Mouse (Mus musculus) embryonic facial prominence, embryonic 15.5 days (tissue): ENCODE results near the gene Arhgap45. TPM values are rescaled to one million over a fixed set of nuclear protein-coding genes. Genes with fewer than 3 reads are reported as not detected.
A peak's percentile ranks its signal among the peaks of the same experiment; 100 is the strongest.
"Not testable (repeated sequence)": the region's sequence is repeated elsewhere in the genome, so short reads cannot be mapped to it uniquely, and the experiment has no call there.

Experiments used
- ATAC-seq: fragments of 200-750 bp; cut with Nextera tagmentation; 2 replicates; pipeline ENCODE4 v1.8.0; 2017; ENCODE audit warnings: low read depth, moderate TSS enrichment; ENCODE audit not compliant: insufficient number of reproducible peaks, low FRiP score, low TSS enrichment
- H3K27ac ChIP-seq: fragments of 300-500 bp; sonication (generic); replicated peaks from 2 replicates; pipeline ENCODE4 v1.5.1; 2015; ENCODE audit warnings: mild to moderate bottlenecking, inconsistent platforms
- H3K27me3 ChIP-seq: fragments of 300-500 bp; sonication (generic); 2 replicates; pipeline ENCODE4 v1.6.1; 2015; ENCODE audit warnings: inconsistent platforms
- H3K36me3 ChIP-seq: fragments of 300-500 bp; sonication (generic); 2 replicates; pipeline ENCODE4 v1.6.1; 2015; ENCODE audit warnings: mild to moderate bottlenecking, inconsistent platforms
- H3K4me1 ChIP-seq: fragments of 300-500 bp; sonication (generic); 2 replicates; pipeline ENCODE4 v1.6.1; 2015; ENCODE audit warnings: inconsistent platforms
- H3K4me2 ChIP-seq: fragments of 300-500 bp; sonication (generic); replicated peaks from 2 replicates; pipeline ENCODE4 v1.6.1; 2015; ENCODE audit warnings: mild to moderate bottlenecking, inconsistent platforms
- H3K4me3 ChIP-seq: fragments of 300-500 bp; sonication (generic); replicated peaks from 2 replicates; pipeline ENCODE4 v1.5.1; 2015; ENCODE audit warnings: mild to moderate bottlenecking, inconsistent platforms
- H3K9ac ChIP-seq: fragments of 300-500 bp; sonication (generic); 2 replicates; pipeline ENCODE4 v1.6.1; 2015; ENCODE audit warnings: inconsistent platforms
- H3K9me3 ChIP-seq: fragments of 300-500 bp; sonication (generic); replicated peaks from 2 replicates; pipeline ENCODE4 v1.6.1; 2016; ENCODE audit warnings: inconsistent platforms
- WGBS: fragments of 180-500 bp; shearing (Covaris S2); methylation state at CpG from one replicate; pipeline ENCODE4 v1.1.7; 2015; 5-methylcytosine and 5-hydroxymethylcytosine counted together
- polyA plus RNA-seq: library from polyadenylated mRNA; unstranded; fragments of >200 nt; fragmentation: Nextera tagmentation; extraction: Ambion mirVana; gene quantifications from 2 replicates; pipeline ENCODE4 v1.2.1, GENCODE M21; 2015

Gene Arhgap45
- polyA plus RNA-seq, 1 experiment from 2014 or later = 6.2 TPM

- Histone ChIP-seq H3K4me3 (no peak overlapping the region), H3K27ac (no peak overlapping the region; the same call in 1 of the 2 replicates), H3K9ac (no peak overlapping the region), H3K4me2 (no peak overlapping the region), H3K4me1 (peaks cover 39% of the 10 kb centered on the region), H3K27me3 (no peaks in the 10 kb centered on the region), H3K9me3 (no peaks in the 10 kb centered on the region), H3K36me3 (peaks cover 39% of the 10 kb centered on the region)
- no peak for ATAC-seq
- 74% methylated on average over 8 of the region's 8 CpGs for WGBS
Observed at GRCm38 (mm10) chr10:80035148-80035547, 18.7 kb downstream of the Arhgap45 start.

DNA sequence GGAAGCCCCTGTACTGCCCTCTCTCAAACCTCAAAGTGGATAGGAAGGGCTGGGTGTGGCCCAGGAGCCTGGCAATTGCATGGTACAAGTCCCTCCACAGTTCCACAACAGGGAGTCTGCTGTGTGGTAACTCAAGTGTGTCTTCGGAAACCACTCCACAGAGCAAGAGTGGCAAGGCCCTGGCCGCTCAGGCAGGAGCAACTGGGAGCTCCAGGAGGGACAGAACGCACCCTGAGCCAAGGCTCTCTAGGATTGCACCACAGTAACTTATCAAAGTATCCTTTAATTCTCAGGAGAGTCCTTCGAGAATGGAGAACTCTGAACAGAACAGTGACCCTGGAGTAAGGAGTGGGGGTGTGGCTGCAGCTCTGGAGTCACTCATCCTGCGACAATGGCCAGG is 19.2 kb downstream of the Arhgap45 start:
- H3K9ac ChIP-seq = no peak overlapping the region
- peaks cover 39% of the 10 kb centered on the region for H3K36me3 ChIP-seq
- H3K9me3 ChIP-seq = no peaks in the 10 kb centered on the region
- no peak for ATAC-seq
- H3K4me3 ChIP-seq = no peak overlapping the region
- peaks cover 39% of the 10 kb centered on the region for H3K4me1 ChIP-seq
- H3K27ac ChIP-seq = no peak overlapping the region; the same call in 1 of the 2 replicates
- H3K4me2 ChIP-seq = no peak overlapping the region
- no peaks in the 10 kb centered on the region for H3K27me3 ChIP-seq
- WGBS = 90% methylated on average over 5 of the region's 5 CpGs

- WGBS = 92% methylated on average over 13 of the region's 13 CpGs
Observed at GRCm38 (mm10) chr10:80036832-80037231, 20.4 kb downstream of the Arhgap45 start.

GRCm38 (mm10) chr10:80039559-80039979 is 23.1 kb downstream of the Arhgap45 start, which contains the start of gene Polr2e:
Polr2e (minus strand) TSS chr10:80039795.
- H3K36me3 ChIP-seq = peaks cover 38% of the 10 kb centered on the region
- peak within 1 kb of the TSS; percentile 68 for H3K9ac ChIP-seq
- ATAC-seq = peak; percentile 98
- peak within 1 kb of the TSS; percentile 78 for H3K27ac ChIP-seq
- H3K4me2 ChIP-seq = peak within 1 kb of the TSS; percentile 67
- H3K27me3 ChIP-seq = no peaks in the 10 kb centered on the region
- peaks cover 17% of the 10 kb centered on the region for H3K4me1 ChIP-seq
- WGBS = under 1% methylated on average over 40 of the region's 40 CpGs
- H3K4me3 ChIP-seq = peak within 1 kb of the TSS; percentile 80
- no peaks in the 10 kb centered on the region for H3K9me3 ChIP-seq

More at GRCm38 (mm10) chr10:80036832-80037231, 20.4 kb downstream of the Arhgap45 start:
- Histone ChIP-seq H3K4me2 (no peak overlapping the region), H3K4me3 (no peak overlapping the region), H3K27me3 (no peaks in the 10 kb centered on the region), H3K9me3 (no peaks in the 10 kb centered on the region), H3K9ac (no peak overlapping the region), H3K27ac (no peak overlapping the region), H3K4me1 (peaks cover 39% of the 10 kb centered on the region), H3K36me3 (peaks cover 39% of the 10 kb centered on the region)
- no peak for ATAC-seq

- not testable (repeated sequence) for H3K9ac ChIP-seq, ATAC-seq, H3K9me3 ChIP-seq, H3K4me3 ChIP-seq, H3K4me2 ChIP-seq, H3K27ac ChIP-seq, H3K27me3 ChIP-seq
- WGBS = 82% methylated on average over 8 of the region's 8 CpGs
- peaks cover 18% of the 10 kb centered on the region for H3K36me3 ChIP-seq
- peaks cover 15% of the 10 kb centered on the region for H3K4me1 ChIP-seq
Observed at GRCm38 (mm10) chr10:80041409-80042060, 25.1 kb downstream of the Arhgap45 start.

GRCm38 (mm10) chr10:80044087-80044486 is 27.6 kb downstream of the Arhgap45 start:
- no peaks in the 10 kb centered on the region for H3K9me3 ChIP-seq
- H3K27me3 ChIP-seq = no peaks in the 10 kb centered on the region
- no peak overlapping the region for H3K9ac ChIP-seq
- H3K36me3 ChIP-seq = no peaks in the 10 kb centered on the region
- 40% methylated on average over 4 of the region's 4 CpGs for WGBS
- H3K4me1 ChIP-seq = peaks cover 25% of the 10 kb centered on the region
- H3K4me2 ChIP-seq = no peak overlapping the region
- ATAC-seq = no peak
- no peak overlapping the region; the same call in 1 of the 2 replicates for H3K27ac ChIP-seq
- H3K4me3 ChIP-seq = no peak overlapping the region

GRCm38 (mm10) chr10:80045364-80045763 is 28.9 kb downstream of the Arhgap45 start:
- not testable (repeated sequence) for H3K9ac ChIP-seq

GRCm38 (mm10) chr10:80045766-80046165 is 29.3 kb downstream of the Arhgap45 start:
- 77% methylated on average over 5 of the region's 5 CpGs for WGBS
- H3K4me3 ChIP-seq = no peak overlapping the region

More at GRCm38 (mm10) chr10:80045364-80045763, 28.9 kb downstream of the Arhgap45 start:
- WGBS = 67% methylated on average over 3 of the region's 4 CpGs
- H3K27ac ChIP-seq, H3K27me3 ChIP-seq, H3K9me3 ChIP-seq, H3K36me3 ChIP-seq, H3K4me2 ChIP-seq, ATAC-seq, H3K4me3 ChIP-seq: not testable (repeated sequence)
- peaks cover 25% of the 10 kb centered on the region for H3K4me1 ChIP-seq

DNA sequence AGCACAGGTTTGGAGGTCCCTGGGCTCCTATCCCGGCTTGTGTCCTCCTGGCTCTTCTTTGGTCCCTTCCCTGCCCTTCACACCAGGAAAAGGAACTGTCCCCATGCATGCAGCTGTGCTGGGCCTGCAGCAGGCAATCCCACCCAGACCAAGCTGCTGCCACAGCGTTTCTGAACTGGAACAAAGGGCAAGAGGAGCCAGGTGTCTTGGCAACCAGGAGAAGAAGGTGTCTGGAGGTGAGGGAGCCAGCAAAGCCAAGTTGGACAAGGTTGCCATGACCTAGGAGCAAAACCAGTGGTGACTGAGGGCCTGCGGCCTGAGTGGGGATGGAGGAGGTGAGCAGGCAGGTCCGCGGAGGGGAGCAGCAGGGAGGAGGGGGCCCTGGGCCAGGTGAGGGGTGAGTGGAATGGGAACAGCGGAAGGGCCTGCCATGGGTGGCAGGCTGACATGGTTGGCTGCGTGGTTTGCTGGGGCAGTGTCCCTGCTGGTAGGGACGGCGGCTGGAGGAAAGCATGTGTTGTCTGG is 30.6 kb downstream of the Arhgap45 start, which contains the start of gene Gpx4:
Gpx4 (plus strand) TSS at position 126 of the 525 bp plus-strand sequence.
- no peak within 1 kb of the TSS for H3K4me2 ChIP-seq
- ATAC-seq = no peak
- no peaks in the 10 kb centered on the region for H3K27me3 ChIP-seq
- no peaks in the 10 kb centered on the region for H3K36me3 ChIP-seq
- peaks cover 27% of the 10 kb centered on the region for H3K4me1 ChIP-seq
- no peak within 1 kb of the TSS for H3K4me3 ChIP-seq
- no peaks in the 10 kb centered on the region for H3K9me3 ChIP-seq
- H3K27ac ChIP-seq = peak within 1 kb of the TSS; percentile 73
- H3K9ac ChIP-seq = no peak within 1 kb of the TSS
- WGBS = 50% methylated on average over 9 of the region's 9 CpGs

More at GRCm38 (mm10) chr10:80045766-80046165, 29.3 kb downstream of the Arhgap45 start:
- no peak overlapping the region for H3K27ac ChIP-seq
- H3K4me1 ChIP-seq = peaks cover 25% of the 10 kb centered on the region
- no peaks in the 10 kb centered on the region for H3K27me3 ChIP-seq
- H3K9me3 ChIP-seq = no peaks in the 10 kb centered on the region
- no peak overlapping the region for H3K9ac ChIP-seq
- H3K4me2 ChIP-seq = no peak overlapping the region
- no peak for ATAC-seq
- no peaks in the 10 kb centered on the region for H3K36me3 ChIP-seq

- H3K4me1 ChIP-seq = peaks cover 37% of the 10 kb centered on the region
- ATAC-seq = no peak
- H3K9ac ChIP-seq = no peak overlapping the region
- no peaks in the 10 kb centered on the region for H3K27me3 ChIP-seq
- no peak overlapping the region for H3K4me3 ChIP-seq
- H3K36me3 ChIP-seq = no peaks in the 10 kb centered on the region
- no peaks in the 10 kb centered on the region for H3K9me3 ChIP-seq
- no peak overlapping the region for H3K4me2 ChIP-seq
- H3K27ac ChIP-seq = peak overlapping the region; percentile 73
- WGBS = 24% methylated on average over 5 of the region's 5 CpGs
Observed at GRCm38 (mm10) chr10:80048396-80048795, 31.9 kb downstream of the Arhgap45 start.

- H3K4me2 ChIP-seq = no peak overlapping the region
- no peak for ATAC-seq
- WGBS = 44% methylated on average over 3 of the region's 3 CpGs
- H3K36me3 ChIP-seq = no peaks in the 10 kb centered on the region
- H3K9ac ChIP-seq = no peak overlapping the region
- H3K4me1 ChIP-seq = peaks cover 37% of the 10 kb centered on the region
- no peaks in the 10 kb centered on the region for H3K27me3 ChIP-seq
- peak overlapping the region; percentile 73 for H3K27ac ChIP-seq
- H3K4me3 ChIP-seq = no peak overlapping the region
- H3K9me3 ChIP-seq = no peaks in the 10 kb centered on the region
Observed at GRCm38 (mm10) chr10:80048834-80049233, 32.4 kb downstream of the Arhgap45 start.
